Mouse (Mus musculus): ENCODE measurements around the gene Clk4. TPM values are rescaled to one million over a fixed set of nuclear protein-coding genes. Genes with fewer than 3 reads are reported as not detected.

Gene Clk4
- polyA plus RNA-seq (2014; fragmentation: Illumina TruSeq; extraction: RNeasy Lipid Tissue Mini Kit (QIAGEN cat#74804); ENCODE audit: low read depth, low replicate concordance), result 318 TPM

DNA sequence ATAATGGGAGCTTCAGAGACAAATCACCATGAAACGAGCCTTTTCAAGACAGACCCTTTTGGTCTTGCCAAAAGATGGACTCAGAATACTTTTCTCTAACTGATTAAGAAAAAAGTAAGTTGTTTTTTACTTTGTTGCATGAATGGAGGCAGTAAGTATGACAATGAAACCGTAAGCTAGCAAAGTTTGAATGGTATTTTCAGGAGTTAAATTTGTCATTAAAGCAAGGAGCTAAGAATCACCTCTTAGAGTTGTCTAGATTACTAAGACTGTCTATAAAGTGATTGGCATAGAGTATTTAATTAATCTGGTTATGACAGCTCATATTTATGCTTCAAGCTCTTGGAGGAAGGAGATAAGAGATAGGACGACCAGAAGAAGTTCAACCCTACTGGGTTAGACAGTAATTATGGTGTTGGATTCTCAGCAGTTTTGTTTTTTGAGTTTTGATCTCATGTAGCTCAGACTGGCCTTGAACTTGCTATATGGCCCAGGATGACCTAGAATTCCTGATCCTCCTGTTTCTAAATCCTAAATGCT is at the start of gene Clk4:
Gene Clk4 (plus strand): TSS at position 51 of the 540 bp plus-strand sequence.

GRCm38 (mm10) chr11:51220308-51220707 is 41.2 kb upstream of the Clk4 start, which contains the start of gene Gm12569:
Gm12569 (plus strand) TSS chr11:51220473.

DNA sequence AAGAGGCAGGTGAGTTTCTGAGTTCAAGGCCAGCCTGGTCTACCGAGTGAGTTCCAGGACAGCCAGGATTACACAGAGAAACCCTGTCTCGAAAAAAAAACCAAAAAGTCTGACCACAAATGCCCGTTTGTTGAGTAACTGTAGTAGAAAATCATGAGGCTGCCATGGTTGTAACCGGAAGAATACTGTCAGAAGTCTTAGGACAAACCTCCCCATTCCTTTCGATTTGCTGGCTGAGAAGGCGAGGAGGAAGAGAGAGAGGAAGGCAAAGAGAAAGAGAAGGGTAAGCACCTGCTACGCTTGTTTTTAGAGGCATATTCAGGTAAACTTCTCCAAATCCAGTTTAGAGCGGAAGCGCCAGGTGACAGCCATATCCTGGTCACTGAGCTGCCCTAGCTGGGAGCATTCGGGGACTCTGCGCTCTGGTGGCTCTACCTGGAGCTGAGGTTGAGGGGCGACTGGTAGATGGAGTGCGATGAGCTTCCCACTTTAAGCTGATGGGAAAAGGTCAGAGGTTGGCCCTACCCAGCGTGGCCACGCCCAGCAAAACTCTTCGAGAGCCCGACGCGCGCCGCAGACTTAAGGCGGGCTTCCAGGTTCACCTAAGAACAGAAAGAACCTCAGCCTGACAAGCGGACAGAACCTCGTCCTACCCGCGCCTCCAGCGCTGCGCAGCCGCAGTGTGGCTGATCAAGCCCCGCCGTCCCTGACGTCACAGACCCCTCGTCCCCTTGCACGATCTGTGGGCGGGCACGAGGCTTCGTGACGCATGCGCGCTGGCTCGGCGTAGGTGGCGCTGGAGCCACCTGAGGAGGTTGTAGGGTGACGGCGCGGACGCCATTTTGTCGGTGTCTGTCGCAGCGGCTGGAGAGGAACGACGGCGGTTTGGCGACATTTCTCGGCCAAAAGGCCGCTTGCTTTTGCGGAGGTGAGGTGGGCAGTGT is 1.1 kb downstream of the Clk4 start, which contains the start of gene BC049762:
Gene BC049762 (minus strand): TSS at position 705 of the 944 bp plus-strand sequence.

GRCm38 (mm10) chr11:51289564-51290041 is 28.1 kb downstream of the Clk4 start, which contains the start of gene Col23a1:
Col23a1 (plus strand) TSS chr11:51289920.

Other genes starting within 250 kb of the Clk4 start
- not detected for gene Olfr54, start 247.5 kb upstream of the Clk4 start, polyA plus RNA-seq (2014; fragmentation: Illumina TruSeq; extraction: RNeasy Lipid Tissue Mini Kit (QIAGEN cat#74804); ENCODE audit: low read depth, low replicate concordance)
- not detected for gene Olfr1375, start 213.6 kb upstream of the Clk4 start, polyA plus RNA-seq (2014; fragmentation: Illumina TruSeq; extraction: RNeasy Lipid Tissue Mini Kit (QIAGEN cat#74804); ENCODE audit: low read depth, low replicate concordance)
- gene Zfp354a, start 202.5 kb upstream of the Clk4 start, polyA plus RNA-seq (2014; fragmentation: Illumina TruSeq; extraction: RNeasy Lipid Tissue Mini Kit (QIAGEN cat#74804); ENCODE audit: low read depth, low replicate concordance), result 9.4 TPM
- gene Gm12569, start 41.3 kb upstream of the Clk4 start, polyA plus RNA-seq (2014; fragmentation: Illumina TruSeq; extraction: RNeasy Lipid Tissue Mini Kit (QIAGEN cat#74804); ENCODE audit: low read depth, low replicate concordance), result not detected
- not detected for gene BC049762, start 1.3 kb downstream of the Clk4 start, polyA plus RNA-seq (2014; fragmentation: Illumina TruSeq; extraction: RNeasy Lipid Tissue Mini Kit (QIAGEN cat#74804); ENCODE audit: low read depth, low replicate concordance)
- 2.9 TPM for gene Col23a1, start 28.2 kb downstream of the Clk4 start, polyA plus RNA-seq (2014; fragmentation: Illumina TruSeq; extraction: RNeasy Lipid Tissue Mini Kit (QIAGEN cat#74804); ENCODE audit: low read depth, low replicate concordance)

All from sigmoid colon, adult 10 weeks (tissue).